Mouse (Mus musculus) testis, adult 2 months (tissue): Measurements from ENCODE around the gene Kmt2d.
"Not testable (repeated sequence)": the region's sequence is repeated elsewhere in the genome, so short reads cannot be mapped to it uniquely, and the experiment has no call there.

Experiments used
- CTCF ChIP-seq: fragments of 200-500 bp; IDR thresholded peaks from 2 replicates; pipeline ENCODE4 v1.5.1; 2012; ENCODE audit warnings: low read depth, mild to moderate bottlenecking, inconsistent platforms, low read length, moderate library complexity; ENCODE audit not compliant: control insufficient read depth, insufficient read depth, insufficient replicate concordance
- POLR2A ChIP-seq: fragments of 200-500 bp; IDR thresholded peaks from 2 replicates; pipeline ENCODE4 v1.6.1; 2012; ENCODE audit warnings: low read depth, mild to moderate bottlenecking, inconsistent platforms, low read length, moderate library complexity; ENCODE audit not compliant: control insufficient read depth

DNA sequence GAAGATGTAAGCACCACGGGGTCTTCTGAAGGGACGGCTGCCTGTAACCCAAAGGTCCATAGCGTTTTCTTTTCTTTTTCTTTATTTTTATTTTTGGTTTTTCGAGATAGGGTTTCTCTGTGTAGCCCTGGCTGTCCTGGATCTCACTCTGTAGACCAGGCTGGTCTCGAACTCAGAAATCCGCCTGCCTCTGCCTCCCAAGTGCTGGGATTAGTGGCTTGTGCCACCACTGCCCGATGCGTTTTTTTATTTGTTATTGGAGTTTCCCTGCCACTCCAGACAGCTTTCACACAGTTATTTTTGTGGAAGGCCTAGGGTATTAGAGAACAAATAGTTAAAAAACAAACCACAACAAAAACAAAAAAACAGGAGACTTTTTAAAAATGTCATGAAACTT lies 47.5 kb upstream of the Kmt2d start:
- not testable (repeated sequence) for TF ChIP-seq CTCF, POLR2A
